Mouse (Mus musculus) CD4-positive, CD25-positive, alpha-beta regulatory T cell, adult 4 months (primary cell): ENCODE data around the gene Ccdc38. TPM values are rescaled to one million over a fixed set of nuclear protein-coding genes. Genes with fewer than 3 reads are reported as not detected.
"Not testable (repeated sequence)": the region's sequence is repeated elsewhere in the genome, so short reads cannot be mapped to it uniquely, and the experiment has no call there.

Experiments used
- ATAC-seq: one replicate; pipeline ENCODE4 v1.8.0; 2017
- polyA plus RNA-seq, 2 experiments: library from polyadenylated mRNA; unstranded; fragments of 100-300 nt; shearing (Covaris generic); gene quantifications; one replicate each; pipeline ENCODE4 v1.2.1; 2017

Ccdc38 gene
- polyA plus RNA-seq, 2 experiments from 2014 or later, result 2.0 to 2.6 TPM

- no peak for ATAC-seq
Measured at GRCm38 (mm10) chr10:93549821-93550220, 9.4 kb downstream of the Ccdc38 start.

- ATAC-seq, result no peak
Measured at GRCm38 (mm10) chr10:93552596-93552995, 12.2 kb downstream of the Ccdc38 start.

GRCm38 (mm10) chr10:93557971-93558370, 17.5 kb downstream of the Ccdc38 start:
- ATAC-seq, result not testable (repeated sequence)

GRCm38 (mm10) chr10:93559786-93560185, 19.4 kb downstream of the Ccdc38 start:
- no peak for ATAC-seq

GRCm38 (mm10) chr10:93564518-93565090, 24.2 kb downstream of the Ccdc38 start:
- ATAC-seq, result no peak

- no peak for ATAC-seq
Measured at GRCm38 (mm10) chr10:93567066-93567465, 26.6 kb downstream of the Ccdc38 start.

GRCm38 (mm10) chr10:93567841-93568566, 27.6 kb downstream of the Ccdc38 start:
- no peak for ATAC-seq

- no peak for ATAC-seq
Measured at GRCm38 (mm10) chr10:93568671-93569070, 28.2 kb downstream of the Ccdc38 start.

GRCm38 (mm10) chr10:93572209-93572608, 31.8 kb downstream of the Ccdc38 start:
- ATAC-seq, result no peak

- ATAC-seq, result no peak
Measured at GRCm38 (mm10) chr10:93574966-93575365, 34.5 kb downstream of the Ccdc38 start.

GRCm38 (mm10) chr10:93575960-93576359, 35.5 kb downstream of the Ccdc38 start:
- no peak for ATAC-seq

- peak; percentile 91 for ATAC-seq
Measured at GRCm38 (mm10) chr10:93577271-93577886, 36.9 kb downstream of the Ccdc38 start.

- ATAC-seq, result peak; percentile 35
Measured at GRCm38 (mm10) chr10:93588796-93589195, 48.4 kb downstream of the Ccdc38 start.

- peak; percentile 79 for ATAC-seq
Measured at GRCm38 (mm10) chr10:93589281-93589848, 48.9 kb downstream of the Ccdc38 start, which contains the start of gene Snrpf. TSS of gene Snrpf (minus strand) at chr10:93589706.

- no peak for ATAC-seq
Measured at GRCm38 (mm10) chr10:93592456-93592855, 52.0 kb downstream of the Ccdc38 start.

GRCm38 (mm10) chr10:93594022-93594482, 53.6 kb downstream of the Ccdc38 start:
- peak; percentile 75 for ATAC-seq

- ATAC-seq, result no peak
Measured at GRCm38 (mm10) chr10:93595831-93596230, 55.4 kb downstream of the Ccdc38 start.

GRCm38 (mm10) chr10:93596641-93597040, 56.2 kb downstream of the Ccdc38 start:
- ATAC-seq, result no peak

- ATAC-seq, result no peak
Measured at GRCm38 (mm10) chr10:93602309-93602708, 61.9 kb downstream of the Ccdc38 start.

GRCm38 (mm10) chr10:93603256-93603655, 62.8 kb downstream of the Ccdc38 start:
- ATAC-seq, result no peak

GRCm38 (mm10) chr10:93606326-93606725, 65.9 kb downstream of the Ccdc38 start:
- no peak for ATAC-seq

GRCm38 (mm10) chr10:93608051-93608450, 67.6 kb downstream of the Ccdc38 start:
- ATAC-seq, result no peak

- ATAC-seq, result no peak
Measured at GRCm38 (mm10) chr10:93609236-93609635, 68.8 kb downstream of the Ccdc38 start.
